Mouse (Mus musculus): ENCODE results near the gene Lrp2. TPM values are rescaled to one million over a fixed set of nuclear protein-coding genes. Genes with fewer than 3 reads are reported as not detected.

Lrp2 gene
- polyA plus RNA-seq, 1 experiment: not detected

DNA sequence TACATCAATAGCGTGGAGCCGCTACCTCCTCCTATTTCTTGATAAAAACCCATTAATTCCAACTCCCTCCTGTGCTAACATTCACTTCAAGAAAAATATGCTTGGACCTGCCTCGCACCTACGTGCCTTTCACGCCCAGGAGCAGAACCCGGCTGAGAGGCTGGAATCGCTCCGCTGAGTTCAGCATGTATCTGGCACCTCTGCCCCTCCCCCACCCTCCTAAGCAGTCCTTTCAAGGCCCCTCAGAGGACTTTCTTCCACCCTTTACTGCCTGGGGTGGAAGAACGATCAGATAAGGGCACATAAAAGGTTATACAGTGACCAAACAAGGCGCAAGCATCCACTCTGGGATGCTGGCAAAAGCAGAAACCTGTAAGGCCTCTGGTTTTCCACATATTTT lies 26.4 kb upstream of the Lrp2 start:
- Histone ChIP-seq H3K9me3 (no peaks in the 10 kb centered on the region), H3K4me3 (replicated peaks) (no peak overlapping the region), H3K27me3 (replicated peaks) (peaks cover 11% of the 10 kb centered on the region), H3K36me3 (replicated peaks; ENCODE audit: low read length) (no peaks in the 10 kb centered on the region), H3K4me1 (peaks cover 4% of the 10 kb centered on the region)
- TF ChIP-seq FLI1 (IDR thresholded peaks at IDR 0.05; ENCODE audit: low read length) (no peak), GATA1 (IDR thresholded peaks at IDR 0.05; ENCODE audit: borderline replicate concordance, low read length) (no peak)

DNA sequence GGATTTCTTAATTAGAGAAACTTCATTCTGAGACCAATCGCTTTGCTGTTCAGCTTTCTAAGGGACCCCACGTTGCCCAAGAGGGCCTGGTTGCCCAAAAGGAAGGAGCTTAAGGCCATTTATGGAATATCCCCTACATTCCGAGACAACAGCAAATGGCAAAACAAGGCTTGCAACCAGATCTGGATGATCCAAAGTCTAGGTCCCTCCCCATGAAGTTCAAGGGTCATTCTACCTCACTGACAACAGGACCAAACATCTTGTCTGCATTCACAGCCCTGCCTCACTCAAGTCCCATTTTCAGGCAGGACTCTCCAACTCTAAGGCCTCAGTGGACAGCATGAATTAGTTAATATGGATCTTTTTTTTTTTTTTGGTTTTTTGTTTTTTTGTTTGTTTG lies 20.8 kb upstream of the Lrp2 start:
- Histone ChIP-seq H3K27me3 (replicated peaks) (peaks cover 29% of the 10 kb centered on the region), H3K36me3 (replicated peaks; ENCODE audit: low read length) (no peaks in the 10 kb centered on the region), H3K4me1 (no peaks in the 10 kb centered on the region), H3K9me3 (peaks cover 8% of the 10 kb centered on the region), H3K4me3 (replicated peaks) (no peak overlapping the region)
- TF ChIP-seq GATA1 (IDR thresholded peaks at IDR 0.05; ENCODE audit: borderline replicate concordance, low read length): no peak

DNA sequence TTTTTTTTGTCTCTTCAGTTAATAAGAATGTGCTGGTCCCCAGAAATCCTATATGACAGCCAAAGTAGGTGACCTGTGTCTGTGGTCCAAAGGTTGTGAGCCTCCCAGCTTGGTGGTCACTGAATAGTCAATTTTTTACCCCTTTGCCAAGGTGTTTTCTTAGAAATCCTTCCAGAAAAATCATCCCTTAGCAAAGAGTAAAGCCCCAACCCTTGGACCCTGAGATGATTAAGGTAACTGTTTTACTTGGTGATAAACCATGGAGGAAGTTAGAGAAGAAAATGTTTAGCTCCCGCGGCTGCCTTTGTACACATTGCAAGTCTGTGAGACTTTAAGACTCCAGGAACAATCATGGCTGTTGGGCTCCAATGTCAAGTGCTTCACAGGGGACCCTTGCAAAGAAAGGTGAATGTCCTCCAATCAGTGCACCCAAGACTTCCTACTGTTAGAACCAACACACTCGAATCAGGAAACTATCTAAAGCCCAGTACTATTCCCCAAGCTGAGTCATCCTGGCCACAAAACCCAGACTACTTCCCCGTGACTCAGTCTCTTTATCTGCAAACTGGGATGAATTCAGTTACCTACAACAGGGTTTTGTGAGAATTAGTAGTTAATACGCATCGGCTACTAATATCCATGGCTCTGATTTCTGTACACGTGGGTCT lies 18.0 kb upstream of the Lrp2 start:
- Histone ChIP-seq H3K36me3 (replicated peaks; ENCODE audit: low read length) (no peaks in the 10 kb centered on the region), H3K27me3 (replicated peaks) (peaks cover 26% of the 10 kb centered on the region), H3K9me3 (peaks cover 8% of the 10 kb centered on the region), H3K4me3 (replicated peaks) (no peak overlapping the region), H3K4me1 (no peaks in the 10 kb centered on the region)
- no peak for TF ChIP-seq FLI1 (IDR thresholded peaks at IDR 0.05; ENCODE audit: low read length)
- no peak for TF ChIP-seq GATA1 (IDR thresholded peaks at IDR 0.05; ENCODE audit: borderline replicate concordance, low read length)

DNA sequence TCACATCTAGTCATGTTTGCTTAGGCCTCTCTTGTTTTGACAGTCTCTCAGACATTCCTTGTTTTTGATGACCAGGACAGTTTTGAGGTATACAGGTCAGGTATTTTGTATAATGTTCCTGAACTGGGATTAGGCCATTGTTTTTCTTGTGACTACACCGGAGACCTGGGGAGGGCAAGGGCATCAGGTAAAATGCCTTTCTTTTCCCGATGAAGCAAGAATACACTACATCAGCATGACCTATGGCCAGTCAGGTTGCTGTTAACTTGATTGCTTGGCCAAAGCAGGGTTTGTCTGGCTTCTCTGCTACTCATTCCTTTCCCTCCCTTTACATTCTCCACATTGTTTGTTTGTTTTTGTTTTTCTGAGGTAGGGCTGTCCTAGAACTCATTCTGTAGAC lies 7.3 kb upstream of the Lrp2 start:
- Histone ChIP-seq H3K4me3 (replicated peaks) (no peak overlapping the region), H3K27me3 (replicated peaks) (peaks cover 26% of the 10 kb centered on the region), H3K4me1 (peaks cover 11% of the 10 kb centered on the region), H3K36me3 (replicated peaks; ENCODE audit: low read length) (no peaks in the 10 kb centered on the region), H3K9me3 (0 out of 2 replicates have a peak, but pooled peaks cover 2% of the 10 kb centered on the region)
- TF ChIP-seq GATA1 (IDR thresholded peaks at IDR 0.05; ENCODE audit: borderline replicate concordance, low read length) (no peak), FLI1 (IDR thresholded peaks at IDR 0.05; ENCODE audit: low read length) (no peak)

DNA sequence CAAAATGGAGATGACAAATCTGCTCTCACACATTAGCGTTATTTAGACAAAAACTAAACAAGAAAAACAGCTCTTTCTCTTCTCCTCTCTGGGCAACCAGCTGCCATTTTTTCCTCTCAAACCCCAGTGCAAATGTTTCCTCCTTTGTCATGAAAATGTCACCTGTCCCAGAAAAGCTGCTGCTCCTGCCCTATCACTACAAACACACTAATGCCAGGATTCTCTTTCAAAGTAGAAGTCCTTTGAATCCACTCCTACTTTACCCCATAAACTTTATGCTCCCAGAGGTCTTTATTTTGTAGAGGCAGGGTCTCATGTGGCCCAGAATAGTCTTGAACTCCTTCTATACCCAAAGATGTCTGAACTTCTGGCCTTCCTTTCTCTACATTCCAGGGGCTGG lies 6.7 kb upstream of the Lrp2 start:
- Histone ChIP-seq H3K27me3 (replicated peaks) (peaks cover 30% of the 10 kb centered on the region), H3K4me1 (peaks cover 17% of the 10 kb centered on the region), H3K4me3 (replicated peaks) (no peak overlapping the region), H3K9me3 (0 out of 2 replicates have a peak, but pooled peaks cover 2% of the 10 kb centered on the region), H3K36me3 (replicated peaks; ENCODE audit: low read length) (no peaks in the 10 kb centered on the region)
- TF ChIP-seq GATA1 (IDR thresholded peaks at IDR 0.05; ENCODE audit: borderline replicate concordance, low read length) (no peak), FLI1 (IDR thresholded peaks at IDR 0.05; ENCODE audit: low read length) (no peak)

DNA sequence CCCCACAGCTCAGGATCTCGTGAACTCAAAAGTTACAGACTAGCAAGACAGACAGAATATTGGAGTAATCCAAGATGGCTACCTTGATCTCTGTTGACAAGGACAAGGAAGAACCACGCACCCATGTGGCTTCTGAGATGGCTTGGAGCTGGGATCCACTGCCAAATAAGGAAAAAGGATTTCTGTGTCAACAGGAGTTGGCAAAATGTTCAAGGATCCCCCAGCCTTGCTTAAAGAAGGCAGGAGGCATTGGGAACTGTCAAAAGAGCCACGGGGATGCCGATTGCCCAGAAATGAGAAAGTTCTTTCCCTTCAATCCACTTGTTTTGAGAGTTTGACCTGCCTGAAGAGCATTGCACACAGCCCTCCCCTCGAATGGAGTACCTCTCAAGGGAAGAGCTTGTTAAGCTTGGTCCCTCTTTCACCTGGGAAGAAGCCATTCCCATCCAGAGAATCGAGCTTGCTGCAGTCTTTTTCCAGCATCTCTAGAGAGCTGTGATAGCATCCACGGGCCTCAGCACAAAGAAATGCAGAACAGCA lies 6.2 kb upstream of the Lrp2 start:
- H3K36me3 ChIP-seq (replicated peaks; ENCODE audit: low read length): no peaks in the 10 kb centered on the region
- 0 out of 2 replicates have a peak, but pooled peaks cover 2% of the 10 kb centered on the region for H3K9me3 ChIP-seq
- no peak overlapping the region for H3K4me3 ChIP-seq (replicated peaks)
- H3K4me1 ChIP-seq: peaks cover 22% of the 10 kb centered on the region
- no peak for TF ChIP-seq FLI1 (IDR thresholded peaks at IDR 0.05; ENCODE audit: low read length)
- no peak for TF ChIP-seq GATA1 (IDR thresholded peaks at IDR 0.05; ENCODE audit: borderline replicate concordance, low read length)
- peaks cover 35% of the 10 kb centered on the region for H3K27me3 ChIP-seq (replicated peaks)

DNA sequence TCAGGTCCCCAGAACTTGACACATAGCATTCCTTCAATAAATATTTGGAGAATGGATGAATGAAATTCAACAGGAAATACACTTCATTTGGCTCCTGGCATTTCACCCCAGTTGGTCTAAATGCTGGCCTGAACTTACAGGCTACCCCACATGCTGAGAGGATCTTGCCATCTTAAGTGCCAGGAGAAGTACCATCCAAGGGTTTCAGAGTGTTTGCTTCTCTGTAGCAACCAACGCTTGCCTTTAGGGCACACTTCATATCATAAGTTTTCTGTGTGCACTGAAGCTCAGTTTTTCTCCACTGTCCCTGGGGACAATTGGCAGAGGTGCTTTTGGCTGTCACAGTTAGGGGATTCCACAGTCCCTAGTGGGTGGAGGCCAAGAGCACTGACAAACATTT lies 4.7 kb upstream of the Lrp2 start:
- H3K4me1 ChIP-seq: peaks cover 37% of the 10 kb centered on the region
- H3K4me3 ChIP-seq (replicated peaks): no peak overlapping the region
- no peak for TF ChIP-seq FLI1 (IDR thresholded peaks at IDR 0.05; ENCODE audit: low read length)
- TF ChIP-seq GATA1 (IDR thresholded peaks at IDR 0.05; ENCODE audit: borderline replicate concordance, low read length): no peak
- peaks cover 48% of the 10 kb centered on the region for H3K27me3 ChIP-seq (replicated peaks)
- H3K9me3 ChIP-seq: 0 out of 2 replicates have a peak, but pooled peaks cover 2% of the 10 kb centered on the region
- no peaks in the 10 kb centered on the region for H3K36me3 ChIP-seq (replicated peaks; ENCODE audit: low read length)

DNA sequence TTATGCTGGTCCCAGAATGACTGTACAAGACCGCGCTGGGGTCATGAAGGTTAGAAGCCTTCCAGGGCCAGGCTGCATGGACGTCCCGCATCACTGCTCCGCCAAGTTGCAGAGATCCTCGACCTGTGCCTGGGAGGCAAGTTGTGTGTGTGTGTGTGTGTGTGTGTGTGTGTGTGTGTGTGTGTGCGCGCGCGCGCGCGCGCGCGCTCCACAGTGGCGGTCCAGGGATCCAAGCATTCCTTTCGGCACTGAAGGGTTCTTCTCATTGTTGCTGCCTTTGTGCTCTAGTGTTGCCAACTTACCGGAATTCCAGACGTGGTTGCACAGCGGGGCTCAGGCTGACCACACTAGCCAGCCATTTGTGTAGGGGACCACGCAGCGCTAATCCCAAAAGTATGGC lies 2.0 kb upstream of the Lrp2 start:
- Histone ChIP-seq H3K4me3 (replicated peaks) (peak overlapping the region; percentile 81), H3K27me3 (replicated peaks) (peaks cover 66% of the 10 kb centered on the region)

DNA sequence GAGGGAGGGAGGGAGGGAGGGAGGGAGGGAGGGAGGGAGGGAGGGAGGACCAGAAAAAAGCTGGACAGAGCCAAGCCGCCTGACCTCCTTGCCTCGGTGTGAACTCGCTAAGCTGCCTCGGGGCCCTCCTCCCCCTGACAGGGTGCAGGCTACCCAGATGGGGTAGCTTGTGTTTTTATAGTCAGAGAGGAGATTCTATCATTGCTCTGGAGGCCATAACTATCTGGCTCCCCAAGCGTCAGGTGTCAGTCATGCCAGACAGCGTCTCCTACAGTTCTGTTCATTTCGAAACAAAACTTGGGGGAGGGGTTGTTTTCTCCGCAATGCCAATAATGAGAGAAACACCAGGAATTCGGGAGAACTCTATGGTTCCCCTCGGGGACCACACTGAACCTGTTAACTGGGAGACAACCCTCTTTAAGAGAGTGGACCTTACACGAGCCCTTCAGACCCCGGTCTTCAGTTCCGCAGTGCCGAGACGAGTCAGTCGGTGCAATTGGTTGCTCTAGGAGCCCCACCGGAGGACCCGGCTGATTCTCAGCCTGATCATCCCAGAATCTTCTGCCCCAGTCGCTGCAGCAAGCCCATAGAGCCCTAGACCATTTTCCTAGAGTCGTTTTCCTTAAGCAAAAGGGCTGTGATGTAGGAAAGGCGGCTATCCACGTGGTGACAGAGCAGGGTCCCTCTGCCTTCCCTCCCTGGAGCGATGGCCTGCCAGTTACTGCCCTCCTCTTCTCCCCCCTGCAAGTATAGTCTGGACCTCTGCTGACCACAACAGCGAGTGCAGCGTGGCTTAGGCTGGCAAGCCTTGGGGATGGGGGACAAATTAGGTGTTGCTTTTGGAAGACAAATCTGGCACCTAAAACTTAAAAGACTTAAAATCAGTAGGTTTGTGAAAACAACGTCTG lies 1.2 kb upstream of the Lrp2 start:
- TF ChIP-seq GATA1 (IDR thresholded peaks at IDR 0.05; ENCODE audit: borderline replicate concordance, low read length) (no peak), FLI1 (IDR thresholded peaks at IDR 0.05; ENCODE audit: low read length) (no peak)
- Histone ChIP-seq H3K9me3 (no peaks in the 10 kb centered on the region), H3K36me3 (replicated peaks; ENCODE audit: low read length) (no peaks in the 10 kb centered on the region), H3K27me3 (replicated peaks) (peaks cover 72% of the 10 kb centered on the region), H3K4me3 (replicated peaks) (peak overlapping the region; percentile 89), H3K4me1 (peaks cover 47% of the 10 kb centered on the region)

More for the DNA sequence above, 2.0 kb upstream of the Lrp2 start:
- no peaks in the 10 kb centered on the region for H3K36me3 ChIP-seq (replicated peaks; ENCODE audit: low read length)
- H3K4me1 ChIP-seq: peaks cover 50% of the 10 kb centered on the region
- no peak for TF ChIP-seq GATA1 (IDR thresholded peaks at IDR 0.05; ENCODE audit: borderline replicate concordance, low read length)
- no peak for TF ChIP-seq FLI1 (IDR thresholded peaks at IDR 0.05; ENCODE audit: low read length)
- no peaks in the 10 kb centered on the region for H3K9me3 ChIP-seq
